Mouse (Mus musculus): ENCODE data around the gene Gemin2. TPM values are rescaled to one million over a fixed set of nuclear protein-coding genes. Genes with fewer than 3 reads are reported as not detected.
"Not testable (repeated sequence)": the region's sequence is repeated elsewhere in the genome, so short reads cannot be mapped to it uniquely, and the experiment has no call there.

Gemin2 gene
- total RNA-seq (2021) = 1 to 10 TPM; 6.1 to 6.5 TPM

DNA sequence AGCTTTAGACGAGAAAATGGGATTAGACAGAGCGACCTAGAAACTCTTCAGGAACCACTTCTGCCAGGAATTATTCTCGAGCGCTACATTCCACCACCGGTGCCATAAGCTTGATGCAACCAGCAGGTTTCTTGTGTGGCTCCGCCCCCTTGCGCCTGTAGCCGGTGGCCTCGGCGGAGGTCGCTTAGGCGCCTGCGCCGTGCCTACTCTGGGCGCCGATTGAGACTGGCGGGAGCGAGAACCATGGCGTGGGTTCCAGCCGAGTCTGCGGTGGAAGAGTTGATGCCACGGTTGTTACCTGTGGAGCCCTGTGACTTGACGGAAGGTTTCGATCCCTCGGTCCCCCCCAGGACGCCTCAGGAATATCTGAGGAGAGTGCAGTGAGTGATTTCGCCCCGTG is at the start of gene Gemin2:
Gene Gemin2 (plus strand): TSS at position 160 of the 400 bp plus-strand sequence.
- peak; percentile 87 for DNase-seq (ENCODE audit: low spot score)
- intact Hi-C loops (cut with DNase I) = loop anchor here (2.0 kb wide), 1 partner anchor 118 kb away; no protein-coding TSS in a partner anchor

DNA sequence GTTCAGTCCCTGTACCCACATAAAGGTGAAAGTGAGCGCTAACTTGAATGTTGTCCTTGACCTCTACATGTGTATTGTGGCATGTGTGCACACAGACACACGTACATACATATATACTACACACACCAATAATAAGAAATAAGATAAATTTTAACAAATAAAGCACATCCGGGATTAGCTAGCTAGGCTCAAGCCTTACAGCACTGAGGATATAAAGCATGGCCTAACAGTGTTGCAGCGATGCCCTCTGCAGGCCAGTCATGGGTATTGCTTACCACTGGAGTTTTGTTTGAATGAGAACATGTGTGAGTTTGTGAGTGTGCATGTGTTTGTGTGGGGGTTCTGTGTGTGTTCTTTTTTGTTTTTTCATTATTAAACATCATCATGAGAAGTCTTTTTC is 48.6 kb upstream of the Gemin2 start:
- no peak for DNase-seq (ENCODE audit: low spot score)
- intact Hi-C loops (cut with DNase I) = no loop called here

DNA sequence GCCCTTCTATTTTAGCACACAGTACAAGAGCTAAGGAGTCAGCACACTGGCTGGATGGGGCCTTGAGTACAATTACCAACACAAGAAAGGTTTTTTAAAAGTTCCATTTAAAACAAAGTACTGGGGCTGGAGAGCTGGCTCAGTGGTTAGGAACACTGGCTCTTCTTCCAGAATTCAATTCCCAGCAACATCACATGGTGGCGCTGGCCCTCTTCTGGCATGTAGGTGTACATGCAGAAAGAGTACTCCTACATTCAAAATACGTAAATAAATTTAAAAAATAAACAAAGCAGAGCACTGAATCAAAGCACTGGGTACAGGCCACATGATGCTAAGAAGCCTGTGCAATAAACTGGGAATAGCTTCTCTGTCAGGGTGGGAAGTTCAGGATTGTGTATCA is 36.2 kb upstream of the Gemin2 start:
- DNase-seq (ENCODE audit: low spot score) = no peak
- intact Hi-C loops (cut with DNase I) = no loop called here

DNA sequence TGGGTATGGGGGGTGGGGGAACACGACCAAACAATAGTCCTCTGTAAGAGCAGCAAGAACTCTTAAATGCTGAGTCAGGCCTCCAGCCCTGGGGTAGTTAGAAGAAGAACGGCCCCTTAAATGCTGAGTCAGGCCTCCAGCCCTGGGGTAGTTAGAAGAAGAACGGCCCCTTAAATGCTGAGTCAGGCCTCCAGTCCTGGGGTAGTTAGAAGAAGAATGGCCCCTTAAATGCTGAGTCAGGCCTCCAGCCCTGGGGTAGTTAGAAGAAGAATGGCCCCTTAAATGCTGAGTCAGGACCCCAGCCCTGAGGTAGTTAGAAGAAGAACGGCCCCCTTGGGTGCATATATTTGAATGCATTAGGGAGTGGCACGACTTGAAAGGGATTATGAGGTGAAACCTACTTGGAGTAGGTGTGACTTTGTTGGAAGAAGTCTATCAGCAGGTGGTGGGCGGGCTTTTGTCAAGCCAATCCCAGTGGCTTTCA is 32.0 kb upstream of the Gemin2 start:
- DNase-seq (ENCODE audit: low spot score); intact Hi-C loops (cut with DNase I): not testable (repeated sequence)

DNA sequence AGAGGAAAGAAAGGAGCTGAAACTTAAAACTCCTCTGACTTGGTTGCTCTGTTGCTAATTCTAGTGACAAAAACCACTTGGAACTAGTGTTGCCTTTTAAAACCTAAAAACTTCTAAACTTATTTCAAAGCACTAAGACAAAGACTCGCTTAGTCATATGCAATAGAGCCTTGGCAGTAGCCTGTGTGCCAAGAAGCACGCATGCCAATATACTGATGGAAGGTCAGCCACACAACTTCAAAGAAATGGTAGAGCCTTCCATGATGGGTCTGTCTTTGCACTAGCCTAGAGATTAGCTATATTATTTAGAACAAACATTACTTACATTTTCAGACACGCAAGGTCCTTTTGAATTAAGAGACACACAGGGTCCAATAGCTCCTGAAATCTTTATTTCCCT is 27.4 kb upstream of the Gemin2 start:
- intact Hi-C loops (cut with DNase I) = no loop called here
- DNase-seq (ENCODE audit: low spot score) = no peak

DNA sequence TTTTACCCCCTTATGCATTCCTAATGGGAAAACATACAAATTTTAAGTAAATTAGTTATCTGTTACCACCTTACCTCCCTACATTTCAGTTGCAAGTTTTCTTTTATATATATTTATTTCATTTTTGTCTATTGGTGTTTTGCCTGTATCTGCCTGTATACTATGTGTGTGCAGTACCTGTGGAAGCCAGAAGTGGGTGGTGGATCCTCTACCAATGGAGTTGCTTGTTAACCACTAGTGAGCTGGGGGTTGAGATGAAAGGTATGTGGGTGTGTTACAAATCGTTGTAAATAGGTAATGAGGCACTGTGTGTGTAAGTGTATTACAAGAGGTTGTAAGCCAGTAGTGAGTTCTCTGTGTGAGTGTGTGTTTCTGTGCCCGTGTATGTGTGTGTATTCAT is 2.7 kb upstream of the Gemin2 start:
- intact Hi-C loops (cut with DNase I) = no loop called here
- no peak for DNase-seq (ENCODE audit: low spot score)

DNA sequence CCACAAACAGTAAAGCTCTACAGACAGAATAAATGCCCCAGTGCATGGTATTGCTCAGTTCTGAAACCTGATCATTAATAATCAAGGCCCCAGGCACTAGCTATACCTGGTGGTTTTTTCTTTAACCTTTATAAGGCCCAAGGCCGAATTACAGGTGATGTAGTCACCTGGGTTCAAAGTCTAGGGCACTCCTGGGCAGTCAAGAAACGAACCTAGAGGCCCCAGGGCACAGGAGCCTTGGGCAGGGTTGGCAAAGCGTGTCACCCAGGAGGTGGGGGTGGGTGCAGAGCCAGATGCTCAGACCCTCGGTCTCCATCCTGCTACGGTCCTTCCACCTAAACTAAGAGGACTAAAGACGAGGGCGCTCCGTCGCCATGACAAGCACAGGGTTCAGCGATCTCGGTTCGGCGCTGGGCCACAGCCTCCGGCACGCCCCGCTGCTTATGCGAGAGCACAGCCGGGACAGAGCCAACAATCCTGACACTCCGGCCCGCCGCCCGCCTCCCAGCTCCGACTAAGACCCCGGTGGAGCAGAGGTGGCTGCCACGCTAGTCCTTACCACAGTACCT is 1.8 kb upstream of the Gemin2 start:
- DNase-seq (ENCODE audit: low spot score) = no peak
- intact Hi-C loops (cut with DNase I) = no loop called here

DNA sequence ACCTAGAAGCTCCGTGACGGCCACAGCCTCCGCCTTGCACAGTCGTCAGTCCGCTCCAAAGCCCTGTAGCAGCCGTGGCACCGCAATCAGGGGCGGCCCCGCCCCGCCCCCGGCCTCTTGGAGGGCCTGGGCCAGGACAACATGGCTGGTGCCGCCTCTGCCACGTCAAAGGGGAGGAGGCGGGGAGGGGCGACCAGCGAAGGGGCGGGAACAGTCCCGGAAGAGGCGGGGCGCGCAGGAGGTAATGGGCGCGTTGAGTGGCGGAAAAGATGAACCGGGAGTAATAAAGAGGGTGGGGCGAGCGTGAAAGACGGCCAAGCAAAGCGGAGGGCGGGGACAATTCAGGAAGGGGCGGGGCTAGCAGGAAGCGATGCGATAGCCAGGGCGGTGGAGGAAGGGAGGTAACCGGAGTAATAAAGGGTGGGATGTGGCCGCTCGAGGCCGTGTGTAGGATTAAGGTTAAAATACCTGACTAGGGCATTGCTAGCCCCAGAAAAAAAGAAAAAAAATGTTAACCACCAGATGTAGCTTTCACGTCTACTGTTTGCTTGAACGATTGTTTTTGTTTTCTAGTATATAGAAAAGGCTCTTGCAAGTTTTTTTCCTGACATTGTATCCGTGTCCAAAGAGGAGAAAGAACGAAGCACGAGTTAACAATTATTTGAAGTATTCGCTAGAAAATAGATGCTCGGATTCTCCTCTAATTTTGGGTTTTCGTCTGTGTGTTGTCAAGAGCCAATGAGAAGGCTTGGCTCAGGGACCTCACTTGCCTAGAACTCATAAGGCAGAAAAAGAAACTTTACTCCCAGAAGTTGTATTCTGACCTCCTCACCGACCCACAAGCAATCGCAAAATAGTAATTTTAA is 1.1 kb upstream of the Gemin2 start, which contains the start of gene Sec23a:
Gene Sec23a (minus strand): TSS at position 174 of the 866 bp plus-strand sequence.
- intact Hi-C loops (cut with DNase I) = loop anchor here (2.0 kb wide), 1 partner anchor 119 kb away; no protein-coding TSS in a partner anchor
- DNase-seq (ENCODE audit: low spot score) = peak; percentile 98

DNA sequence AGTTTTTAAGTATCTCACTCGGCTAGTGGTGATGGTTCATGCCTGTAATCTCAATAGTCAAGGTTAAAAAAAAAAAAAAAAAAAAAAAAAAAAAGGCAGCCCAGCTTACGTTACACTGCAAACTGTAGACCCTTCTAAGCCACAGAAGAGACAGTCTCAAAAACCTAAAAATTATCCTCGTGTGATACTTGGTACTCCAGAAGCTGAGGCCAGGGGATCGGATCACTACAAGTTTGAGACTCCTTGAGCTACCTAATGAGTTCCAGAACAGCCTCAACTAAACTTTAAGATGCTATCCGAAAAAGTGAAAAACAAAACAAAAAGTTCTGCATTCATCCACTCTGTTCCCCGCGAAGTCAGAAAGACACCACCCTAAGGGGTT is 492 bp upstream of the Gemin2 start:
- intact Hi-C loops (cut with DNase I) = loop anchor here (2.0 kb wide), 1 partner anchor 118 kb away; no protein-coding TSS in a partner anchor
- no peak for DNase-seq (ENCODE audit: low spot score)

DNA sequence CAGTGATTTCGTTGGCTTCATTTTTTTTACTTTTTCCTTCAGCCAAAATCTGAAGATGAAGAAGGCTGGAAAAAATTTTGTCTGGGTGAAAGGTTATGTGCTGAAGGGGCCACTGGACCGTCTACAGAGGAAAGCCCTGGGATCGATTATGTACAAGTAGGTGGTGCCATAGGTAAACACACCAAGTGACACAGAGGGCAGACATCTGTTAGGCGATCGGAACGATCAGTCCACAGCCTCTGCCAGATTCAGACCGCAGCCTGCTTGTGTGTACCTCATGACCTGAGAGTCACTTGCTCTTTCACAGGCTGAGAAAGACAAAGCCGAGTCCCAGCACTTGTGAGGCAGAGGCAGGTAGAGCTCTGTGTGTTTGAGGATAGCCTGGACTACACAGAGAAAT is 4.8 kb downstream of the Gemin2 start:
- intact Hi-C loops (cut with DNase I) = no loop called here
- DNase-seq (ENCODE audit: low spot score) = no peak

DNA sequence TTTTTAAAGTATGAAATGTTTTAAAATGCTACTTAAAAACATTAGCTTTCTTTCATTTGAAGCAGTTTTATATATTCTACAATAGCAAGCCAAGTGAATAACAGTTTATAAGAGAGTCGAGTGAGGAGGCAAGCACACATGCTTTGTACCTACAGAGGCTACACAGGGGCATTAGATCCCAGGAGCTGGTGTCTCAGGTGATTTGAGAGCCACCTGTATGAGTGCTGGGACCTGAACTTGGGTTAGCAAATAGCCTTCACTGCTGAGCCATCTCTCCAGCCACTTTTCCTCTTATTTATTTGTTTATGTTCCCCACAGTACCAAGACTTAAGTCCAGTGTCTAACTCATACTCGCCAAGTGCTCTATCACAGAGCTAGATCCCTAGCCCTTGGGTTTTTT is 6.7 kb downstream of the Gemin2 start:
- intact Hi-C loops (cut with DNase I) = no loop called here

DNA sequence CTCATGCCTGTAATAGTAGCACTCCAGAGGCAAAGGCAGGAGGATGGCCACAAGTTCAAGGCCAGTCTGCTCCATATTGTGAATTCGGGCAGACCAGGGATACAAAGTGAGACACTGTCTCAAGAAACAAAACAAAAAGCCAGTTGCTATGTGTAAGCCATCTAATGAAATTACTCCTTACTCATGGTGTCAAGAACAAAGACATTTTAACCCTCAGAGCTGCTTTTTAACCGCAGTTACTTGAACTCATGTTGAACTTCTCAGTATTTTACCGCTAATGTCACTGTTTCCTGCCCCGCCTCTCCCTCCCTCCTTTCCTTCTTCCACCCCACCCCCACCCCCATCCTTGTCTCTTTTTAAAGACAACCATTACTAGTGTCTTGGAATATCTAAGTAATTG is 8.1 kb downstream of the Gemin2 start:
- intact Hi-C loops (cut with DNase I) = no loop called here

More for the DNA sequence above, 6.7 kb downstream of the Gemin2 start:
- DNase-seq (ENCODE audit: low spot score) = no peak

DNA sequence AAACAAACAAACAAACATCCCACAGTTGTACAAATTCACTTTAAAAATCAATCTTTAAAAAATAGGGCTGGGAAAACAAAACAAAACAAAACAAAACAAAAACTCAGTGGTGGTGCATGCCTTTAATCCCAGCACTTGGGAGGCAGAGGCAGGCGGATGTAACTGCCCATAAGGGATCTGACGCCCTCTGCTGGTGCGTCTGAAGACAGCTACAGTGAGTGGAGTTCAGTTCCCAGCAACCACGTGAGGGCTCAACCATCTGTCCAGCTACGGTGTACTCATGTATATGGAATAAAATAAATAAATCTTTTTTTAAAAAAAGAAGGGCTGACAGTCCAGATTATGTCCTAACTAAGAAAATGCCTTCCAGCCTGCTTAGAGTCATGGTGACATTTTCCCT is 18.9 kb downstream of the Gemin2 start:
- DNase-seq (ENCODE audit: low spot score) = no peak
- intact Hi-C loops (cut with DNase I) = no loop called here

More for the DNA sequence above, 8.1 kb downstream of the Gemin2 start:
- no peak for DNase-seq (ENCODE audit: low spot score)

DNA sequence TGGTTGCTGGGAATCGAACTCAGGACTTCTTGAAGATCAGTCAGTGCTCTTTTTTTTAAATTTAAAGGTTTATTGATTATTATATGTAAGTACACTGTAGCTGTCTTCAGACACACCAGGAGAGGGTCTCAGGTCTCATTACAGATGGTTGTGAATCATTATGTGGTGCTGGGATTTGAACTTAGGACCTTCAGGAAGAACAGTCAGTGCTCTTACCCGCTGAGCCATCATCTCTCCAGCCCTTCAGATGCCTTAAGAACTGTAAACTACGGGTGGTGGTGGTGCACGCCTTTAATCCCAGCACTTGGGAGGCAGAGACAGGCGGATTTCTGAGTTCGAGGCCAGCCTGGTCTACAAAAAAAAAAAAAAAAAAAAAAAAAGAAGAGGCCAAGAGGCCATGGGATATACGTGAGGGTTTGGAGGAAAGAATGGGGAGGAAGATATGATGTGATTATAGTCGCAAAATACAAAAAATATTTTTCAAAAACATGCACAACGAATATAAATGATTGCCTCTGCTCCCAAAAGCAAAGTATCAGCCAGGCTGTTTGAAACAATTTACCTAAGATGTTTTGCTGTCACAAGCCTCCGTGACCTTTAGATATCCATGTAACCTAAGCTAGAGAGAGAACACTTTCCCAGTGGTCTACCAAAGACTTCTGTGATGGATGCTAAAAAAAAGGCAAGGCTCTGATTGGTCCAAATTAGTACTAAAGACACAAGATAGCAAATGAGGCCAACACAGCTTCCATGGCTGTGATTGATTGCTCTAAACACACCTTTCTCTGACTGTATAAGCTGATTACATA is 26.2 kb downstream of the Gemin2 start:
- intact Hi-C loops (cut with DNase I) = no loop called here
- DNase-seq (ENCODE audit: low spot score) = no peak

DNA sequence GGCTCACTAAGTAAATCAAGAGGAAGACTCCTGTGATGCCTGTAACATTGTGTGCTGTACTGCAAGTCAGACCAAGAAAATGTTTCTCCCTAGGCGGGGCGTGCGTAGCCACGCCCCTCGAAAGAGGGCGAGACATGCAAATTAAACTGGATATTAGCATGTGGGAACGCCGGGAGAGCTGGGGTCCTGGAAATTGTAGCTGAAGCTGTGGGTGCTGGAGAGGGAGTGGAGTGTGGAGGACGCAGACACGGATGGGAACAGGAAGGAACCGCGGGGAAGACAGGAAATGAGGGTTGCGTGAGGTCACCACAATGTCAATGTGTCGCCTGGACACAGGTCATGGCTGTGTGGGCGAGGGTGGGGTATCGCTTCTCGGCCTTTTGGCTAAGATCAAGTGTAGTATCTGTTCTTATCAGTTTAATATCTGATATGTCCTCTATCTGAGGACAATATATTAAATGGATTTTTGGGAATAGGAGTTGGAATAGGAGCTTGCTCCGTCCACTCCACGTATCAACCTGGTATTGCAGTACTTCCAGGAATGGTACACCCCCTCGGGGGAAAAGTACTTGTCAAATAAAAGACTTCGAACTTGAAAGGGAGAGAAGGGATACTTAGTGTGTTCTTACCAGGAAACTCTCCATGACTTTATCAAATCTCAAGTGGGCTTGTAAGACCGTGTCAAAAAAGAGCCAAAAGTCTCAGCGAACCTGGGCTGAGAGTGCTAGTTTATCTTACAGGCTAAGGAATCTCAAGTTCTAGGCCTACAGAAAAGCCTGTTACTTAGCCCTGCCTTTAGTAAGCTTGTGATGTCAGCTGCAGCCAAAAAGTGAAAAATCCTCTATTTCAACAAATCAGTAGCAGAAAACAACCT is 27.0 kb downstream of the Gemin2 start:
- intact Hi-C loops (cut with DNase I) = no loop called here
- DNase-seq (ENCODE audit: low spot score) = peak; percentile 2

DNA sequence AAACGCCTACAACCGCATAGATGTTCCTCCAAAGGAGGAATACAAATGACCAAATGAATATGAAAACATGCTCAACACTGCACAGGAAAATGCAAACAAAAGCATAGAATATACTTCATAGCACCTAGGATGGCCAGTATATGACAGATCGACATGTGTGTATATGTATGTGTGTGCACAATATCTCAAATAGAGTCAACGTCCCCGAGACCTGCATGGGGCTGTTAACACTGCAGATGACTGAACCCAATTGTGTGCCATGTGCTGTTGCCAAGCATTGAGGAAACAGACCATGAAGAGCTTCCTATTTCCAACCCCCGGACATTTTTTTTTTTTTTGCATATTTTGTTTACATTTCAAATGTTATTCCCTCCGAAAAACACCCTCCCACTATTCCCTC is 27.7 kb downstream of the Gemin2 start:
- no peak for DNase-seq (ENCODE audit: low spot score)
- intact Hi-C loops (cut with DNase I) = no loop called here

DNA sequence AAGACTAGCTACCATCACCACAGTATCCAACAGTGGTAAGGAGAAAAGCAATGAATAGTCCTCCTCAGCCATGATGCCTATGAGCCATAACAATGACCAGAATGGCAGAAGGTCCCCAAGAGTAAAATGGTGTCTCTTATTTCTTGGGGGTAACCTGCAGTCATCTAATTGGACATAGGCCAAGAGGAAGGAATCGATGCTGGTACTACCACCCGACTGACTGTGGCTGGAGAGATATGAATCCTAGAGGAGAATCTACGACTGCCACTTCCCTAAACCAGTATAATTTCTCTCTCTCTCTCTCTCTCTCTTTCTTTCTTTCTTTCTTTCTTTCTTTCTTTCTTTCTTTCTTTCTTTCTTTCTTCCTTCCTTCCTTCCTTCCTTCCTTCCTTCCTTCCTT is 39.3 kb downstream of the Gemin2 start:
- no peak for DNase-seq (ENCODE audit: low spot score)
- intact Hi-C loops (cut with DNase I) = no loop called here

DNA sequence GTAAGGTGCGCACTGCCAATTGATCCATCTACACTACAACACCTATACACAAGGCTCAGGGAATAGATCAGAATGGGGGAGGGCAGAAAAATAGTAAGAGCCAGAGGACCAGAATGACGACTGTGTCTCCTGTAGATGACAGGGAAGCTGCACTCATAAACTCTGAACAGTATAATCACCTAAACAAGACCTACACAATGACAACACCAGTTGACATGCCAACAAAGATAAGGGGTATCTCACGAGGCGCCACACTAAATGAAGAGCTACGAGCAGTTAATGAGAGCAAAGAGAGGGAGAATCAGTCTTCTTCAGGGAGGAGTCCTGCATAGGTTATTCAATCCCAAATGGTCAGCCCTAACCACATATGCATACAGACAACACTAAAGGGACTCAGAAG is 40.0 kb downstream of the Gemin2 start:
- no peak for DNase-seq (ENCODE audit: low spot score)
- intact Hi-C loops (cut with DNase I) = no loop called here

DNA sequence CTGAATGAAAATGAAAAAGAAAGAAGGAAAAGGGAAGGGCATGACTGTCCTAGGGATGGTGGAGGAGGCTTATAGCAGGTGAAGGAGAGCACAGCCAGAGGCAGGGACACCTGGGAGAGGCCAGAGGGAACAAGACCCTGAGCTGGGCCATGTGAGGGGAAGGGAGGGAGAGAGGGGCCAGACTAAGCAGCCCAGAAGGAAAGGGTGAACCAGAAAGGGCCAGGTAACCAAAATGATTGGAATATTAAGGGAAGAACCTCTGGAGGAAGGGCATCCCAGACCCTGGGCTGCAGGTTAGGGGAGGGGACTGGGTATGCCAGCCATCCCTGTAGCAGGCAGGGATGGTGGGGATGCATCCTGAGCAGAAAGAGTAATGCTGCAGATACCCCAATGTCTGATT is 40.8 kb downstream of the Gemin2 start:
- DNase-seq (ENCODE audit: low spot score) = no peak
- intact Hi-C loops (cut with DNase I) = no loop called here
